Mouse (Mus musculus) 416B (cell line): Measurements from ENCODE around the gene Stradb.
"Not testable (repeated sequence)": the region's sequence is repeated elsewhere in the genome, so short reads cannot be mapped to it uniquely, and the experiment has no call there.

Experiments used
- DNase-seq: peaks from one replicate; pipeline ENCODE4 v3.0.0; 2011; ENCODE audit warnings: low read depth

The Stradb gene

DNA sequence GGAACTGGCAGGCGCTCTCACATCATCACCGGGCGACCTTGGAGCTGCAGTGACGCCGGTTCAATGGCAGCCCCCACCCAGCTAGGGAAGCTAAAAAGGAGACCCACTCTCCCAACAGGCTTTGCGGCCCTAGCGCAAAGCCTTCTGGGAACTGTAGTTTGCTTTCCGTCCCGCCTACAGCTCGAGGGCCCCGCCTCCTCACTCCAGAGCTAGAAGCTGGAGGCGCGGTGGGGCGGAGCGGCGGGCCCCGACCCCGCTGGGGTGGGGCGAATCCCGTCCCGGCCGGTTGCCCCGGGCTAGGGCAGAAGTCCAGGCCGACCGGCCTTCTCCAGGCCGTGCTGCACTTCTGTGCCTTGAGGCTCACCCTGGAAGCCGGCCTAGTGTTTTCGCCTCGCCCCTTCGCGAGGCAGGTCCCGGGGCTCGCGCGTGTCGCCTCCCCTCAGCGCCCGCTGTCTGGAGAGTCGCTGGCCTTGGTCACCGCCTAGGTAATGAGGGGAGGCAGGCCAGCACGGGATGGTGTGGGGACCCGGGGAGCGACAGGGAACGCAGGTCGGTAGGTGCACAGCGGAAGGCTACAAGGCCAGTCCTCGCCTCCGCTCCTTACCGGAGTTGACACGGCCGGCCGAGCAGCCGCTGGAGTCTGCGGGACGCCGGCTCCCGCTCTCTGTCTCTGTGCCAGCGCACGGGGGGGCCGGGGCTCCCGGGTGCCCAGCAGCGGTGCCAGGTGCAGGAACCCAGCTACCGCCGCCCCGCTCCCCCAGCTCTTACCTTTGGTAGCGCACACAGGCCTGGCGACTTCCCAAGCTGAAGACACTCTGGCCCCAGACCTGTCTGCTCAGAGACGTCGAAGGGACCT lies at the start of gene Stradb, which contains the start of gene Trak2:
Gene Stradb, plus strand, starts transcription at position 157 of the 856 bp plus-strand sequence.
Gene Trak2, minus strand, starts transcription at position 65 of the 856 bp plus-strand sequence.
- peak; percentile 97 for DNase-seq

DNA sequence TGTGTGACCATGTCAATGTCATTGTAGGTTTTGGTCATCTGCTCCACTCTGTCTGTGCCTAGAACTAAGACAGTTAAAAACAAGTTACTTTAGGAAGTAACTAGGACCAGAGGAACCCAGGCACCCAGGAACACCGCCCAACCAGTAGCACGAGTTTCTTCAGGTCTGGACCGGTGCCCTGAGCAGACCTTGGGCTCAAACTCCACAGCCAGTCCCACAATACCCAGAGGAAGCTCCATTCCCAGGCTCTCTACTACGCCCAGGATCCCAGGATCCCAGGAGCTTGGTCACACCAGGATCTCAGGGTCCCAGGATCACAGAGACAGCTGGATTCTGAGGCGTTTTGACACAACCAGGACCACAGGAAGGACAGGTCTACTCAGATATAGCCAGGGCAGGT lies 46.7 kb upstream of the Stradb start:
- DNase-seq: no peak

GRCm38 (mm10) chr1:58936746-58937605 lies 36.3 kb upstream of the Stradb start:
- no peak for DNase-seq

GRCm38 (mm10) chr1:58937606-58938099 lies 35.7 kb upstream of the Stradb start:
- DNase-seq: no peak

DNA sequence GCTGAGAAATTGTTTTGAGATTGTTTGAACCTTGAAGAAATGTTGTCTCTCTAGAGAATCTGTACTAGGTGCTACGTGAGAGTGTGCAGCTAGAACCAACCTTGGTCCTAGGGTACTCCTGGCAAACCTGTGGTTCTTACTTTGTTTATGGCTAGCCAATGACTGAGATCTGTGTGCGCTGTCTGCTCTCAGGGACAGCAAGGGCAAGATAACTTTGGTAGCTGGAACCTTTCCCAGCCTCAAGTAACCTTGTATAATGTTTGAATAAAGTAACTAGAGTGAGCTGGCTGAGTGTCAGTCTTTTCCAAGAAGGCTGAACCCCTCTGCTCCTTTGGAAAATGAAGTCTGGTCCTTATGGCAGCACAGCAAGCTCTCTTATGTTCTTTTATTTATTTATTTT lies 27.8 kb upstream of the Stradb start:
- no peak for DNase-seq

- DNase-seq: no peak
Measured at GRCm38 (mm10) chr1:58945960-58946670, 27.2 kb upstream of the Stradb start.

DNA sequence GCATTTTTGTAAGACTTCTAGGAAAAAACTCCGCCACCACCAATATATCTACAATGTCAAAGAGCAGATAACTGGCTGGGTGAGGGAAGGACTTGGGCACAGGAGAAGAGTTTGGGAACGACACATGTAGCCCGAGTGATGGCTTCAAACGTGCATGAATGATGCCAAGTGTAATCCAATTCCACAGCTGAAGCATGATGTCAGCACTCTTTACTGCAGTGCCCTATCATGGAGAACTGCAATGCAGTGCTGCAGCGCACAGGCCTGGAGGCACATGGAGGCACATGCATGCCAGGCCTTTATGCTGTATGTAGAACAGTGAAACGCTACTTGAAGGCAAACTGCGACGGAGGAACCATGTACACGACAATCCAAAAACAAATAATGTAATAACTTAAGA lies 26.6 kb upstream of the Stradb start:
- no peak for DNase-seq

- DNase-seq: no peak
Measured at GRCm38 (mm10) chr1:58949561-58950106, 23.7 kb upstream of the Stradb start.

GRCm38 (mm10) chr1:58950899-58951648 lies 22.2 kb upstream of the Stradb start:
- DNase-seq: no peak

- DNase-seq: no peak
Measured at GRCm38 (mm10) chr1:58951841-58952240, 21.5 kb upstream of the Stradb start.

- DNase-seq: no peak
Measured at GRCm38 (mm10) chr1:58952526-58952925, 20.8 kb upstream of the Stradb start.

- no peak for DNase-seq
Measured at GRCm38 (mm10) chr1:58952997-58953396, 20.3 kb upstream of the Stradb start.

- DNase-seq: no peak
Measured at GRCm38 (mm10) chr1:58953686-58954434, 19.5 kb upstream of the Stradb start.

GRCm38 (mm10) chr1:58954578-58955410 lies 18.5 kb upstream of the Stradb start:
- DNase-seq: no peak

- no peak for DNase-seq
Measured at GRCm38 (mm10) chr1:58955716-58956115, 17.6 kb upstream of the Stradb start.

DNA sequence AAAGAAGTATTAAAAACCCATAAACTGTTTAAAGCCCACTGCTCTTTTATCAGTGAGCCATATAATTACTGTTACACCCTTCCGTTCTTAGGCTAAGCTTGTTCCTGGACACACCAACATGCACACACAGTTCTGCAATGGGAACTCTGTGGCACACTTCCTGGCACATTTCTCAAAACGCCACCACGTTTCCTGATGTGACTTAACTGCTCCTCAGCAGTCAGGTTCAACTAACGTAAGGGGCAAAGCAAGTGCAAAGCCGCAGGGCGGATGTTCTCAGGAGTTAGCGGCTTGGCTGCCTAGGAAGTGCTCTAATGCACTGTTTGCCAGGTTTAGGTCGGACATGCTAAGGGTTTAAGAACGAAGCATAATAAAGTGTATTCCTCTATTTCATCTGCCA lies 17.1 kb upstream of the Stradb start:
- DNase-seq: peak; percentile 50

GRCm38 (mm10) chr1:58957931-58958330 lies 15.4 kb upstream of the Stradb start:
- DNase-seq: no peak

- not testable (repeated sequence) for DNase-seq
Measured at GRCm38 (mm10) chr1:58958789-58959526, 14.4 kb upstream of the Stradb start.

GRCm38 (mm10) chr1:58959682-58960081 lies 13.6 kb upstream of the Stradb start:
- DNase-seq: no peak
